Mouse (Mus musculus) limb, embryonic 15.5 days (tissue): ENCODE data around the gene Lrmda. TPM values are rescaled to one million over a fixed set of nuclear protein-coding genes. Genes with fewer than 3 reads are reported as not detected.
A peak's percentile ranks its signal among the peaks of the same experiment; 100 is the strongest.

Experiments
- ATAC-seq: fragments of 200-750 bp; cut with Nextera tagmentation; 2 replicates; pipeline ENCODE4 v1.8.0; 2017; ENCODE audit warnings: low read depth, moderate TSS enrichment; ENCODE audit not compliant: insufficient number of reproducible peaks, low FRiP score, low TSS enrichment
- H3K27ac ChIP-seq: fragments of 300-500 bp; sonication (generic); 2 replicates; pipeline ENCODE4 v1.5.1; 2015; ENCODE audit warnings: moderate library complexity, mild to moderate bottlenecking, inconsistent platforms
- H3K27me3 ChIP-seq: fragments of 300-500 bp; sonication (generic); 2 replicates; pipeline ENCODE4 v1.6.1; 2015; ENCODE audit warnings: inconsistent platforms
- H3K36me3 ChIP-seq: fragments of 300-500 bp; sonication (generic); 2 replicates; pipeline ENCODE4 v1.6.1; 2015; ENCODE audit warnings: inconsistent platforms
- H3K4me1 ChIP-seq: fragments of 300-500 bp; sonication (generic); 2 replicates; pipeline ENCODE4 v1.6.1; 2015; ENCODE audit warnings: inconsistent platforms
- H3K4me2 ChIP-seq: fragments of 300-500 bp; sonication (generic); 2 replicates; pipeline ENCODE4 v1.6.1; 2015; ENCODE audit warnings: mild to moderate bottlenecking, inconsistent platforms
- H3K4me3 ChIP-seq: fragments of 300-500 bp; sonication (generic); 2 replicates; pipeline ENCODE4 v1.5.1; 2015; ENCODE audit warnings: mild to moderate bottlenecking, inconsistent platforms
- H3K9ac ChIP-seq: fragments of 300-500 bp; sonication (generic); 2 replicates; pipeline ENCODE4 v1.6.1; 2015; ENCODE audit warnings: inconsistent platforms
- H3K9me3 ChIP-seq: fragments of 300-500 bp; sonication (generic); 2 replicates; pipeline ENCODE4 v1.6.1; 2016; ENCODE audit warnings: inconsistent platforms
- WGBS: fragments of 180-500 bp; shearing (Covaris S2); methylation state at CpG from one replicate; pipeline ENCODE4 v1.1.7; 2015; 5-methylcytosine and 5-hydroxymethylcytosine counted together
- polyA plus RNA-seq: library from polyadenylated mRNA; unstranded; fragments of >200 nt; fragmentation: Nextera tagmentation; extraction: Ambion mirVana; gene quantifications from 2 replicates; pipeline ENCODE4 v1.2.1, GENCODE M21; 2015

Gene Lrmda
- polyA plus RNA-seq, 1 experiment from 2014 or later = 0.17 TPM

- Histone ChIP-seq H3K9me3 (no peaks in the 10 kb centered on the region), H3K4me3 (peak overlapping the region; percentile 55), H3K36me3 (no peaks in the 10 kb centered on the region), H3K9ac (no peak overlapping the region; the same call in 1 of the 2 replicates), H3K4me2 (peak overlapping the region; percentile 86), H3K27me3 (peaks cover 25% of the 10 kb centered on the region; the same call in 1 of the 2 replicates), H3K27ac (peak overlapping the region; percentile 83), H3K4me1 (peaks cover 42% of the 10 kb centered on the region)
- WGBS = 9% methylated on average over 44 of the region's 44 CpGs
- ATAC-seq = no peak
These were observed 25.2 kb upstream of the Lrmda start for GRCm38 (mm10) chr14:21994061-21994990.

GRCm38 (mm10) chr14:21995031-21995754, 24.3 kb upstream of the Lrmda start:
- WGBS = under 1% methylated on average over 36 of the region's 36 CpGs

GRCm38 (mm10) chr14:21999588-21999987, 19.9 kb upstream of the Lrmda start:
- WGBS = 92% methylated on average over 4 of the region's 4 CpGs

More at GRCm38 (mm10) chr14:21995031-21995754, 24.3 kb upstream of the Lrmda start:
- H3K4me3 ChIP-seq = peak overlapping the region; percentile 55
- H3K9ac ChIP-seq = peak overlapping the region; percentile 35
- H3K4me2 ChIP-seq = peak overlapping the region; percentile 86
- H3K27ac ChIP-seq = peak overlapping the region; percentile 83
- ATAC-seq = peak; percentile 81
- H3K27me3 ChIP-seq = peaks cover 24% of the 10 kb centered on the region; the same call in 1 of the 2 replicates
- peaks cover 35% of the 10 kb centered on the region for H3K4me1 ChIP-seq
- H3K9me3 ChIP-seq = no peaks in the 10 kb centered on the region
- H3K36me3 ChIP-seq = no peaks in the 10 kb centered on the region

GRCm38 (mm10) chr14:22003231-22003630, 16.3 kb upstream of the Lrmda start:
- H3K4me1 ChIP-seq = no peaks in the 10 kb centered on the region
- 0 out of 2 replicates have a peak, but pooled peaks cover 6% of the 10 kb centered on the region for H3K27me3 ChIP-seq
- no peak overlapping the region for H3K27ac ChIP-seq
- no peaks in the 10 kb centered on the region for H3K36me3 ChIP-seq
- no peak overlapping the region for H3K4me2 ChIP-seq
- 86% methylated on average over 1 of the region's 1 CpGs for WGBS
- H3K9me3 ChIP-seq = no peaks in the 10 kb centered on the region
- no peak overlapping the region for H3K4me3 ChIP-seq
- no peak for ATAC-seq
- H3K9ac ChIP-seq = no peak overlapping the region

More at GRCm38 (mm10) chr14:21999588-21999987, 19.9 kb upstream of the Lrmda start:
- Histone ChIP-seq H3K9ac (no peak overlapping the region), H3K4me2 (no peak overlapping the region), H3K27me3 (0 out of 2 replicates have a peak, but pooled peaks cover 6% of the 10 kb centered on the region), H3K4me3 (no peak overlapping the region), H3K36me3 (no peaks in the 10 kb centered on the region), H3K4me1 (peaks cover 10% of the 10 kb centered on the region), H3K27ac (no peak overlapping the region), H3K9me3 (no peaks in the 10 kb centered on the region)
- no peak for ATAC-seq

GRCm38 (mm10) chr14:22003631-22004030, 15.9 kb upstream of the Lrmda start:
- Histone ChIP-seq H3K4me3 (no peak overlapping the region), H3K27ac (no peak overlapping the region), H3K27me3 (0 out of 2 replicates have a peak, but pooled peaks cover 6% of the 10 kb centered on the region), H3K36me3 (no peaks in the 10 kb centered on the region), H3K9ac (no peak overlapping the region), H3K4me1 (no peaks in the 10 kb centered on the region), H3K4me2 (no peak overlapping the region), H3K9me3 (no peaks in the 10 kb centered on the region)
- ATAC-seq = no peak
- WGBS = 74% methylated on average over 4 of the region's 4 CpGs

GRCm38 (mm10) chr14:22004943-22005342, 14.6 kb upstream of the Lrmda start:
- Histone ChIP-seq H3K27me3 (0 out of 2 replicates have a peak, but pooled peaks cover 6% of the 10 kb centered on the region), H3K9me3 (no peaks in the 10 kb centered on the region), H3K9ac (no peak overlapping the region), H3K36me3 (no peaks in the 10 kb centered on the region), H3K4me1 (no peaks in the 10 kb centered on the region), H3K4me3 (no peak overlapping the region), H3K4me2 (no peak overlapping the region), H3K27ac (no peak overlapping the region)
- ATAC-seq = no peak
- WGBS = 45% methylated on average over 4 of the region's 4 CpGs

GRCm38 (mm10) chr14:22007006-22007405, 12.5 kb upstream of the Lrmda start:
- Histone ChIP-seq H3K9ac (no peak overlapping the region), H3K4me3 (no peak overlapping the region), H3K27ac (no peak overlapping the region), H3K4me2 (no peak overlapping the region), H3K9me3 (no peaks in the 10 kb centered on the region), H3K27me3 (0 out of 2 replicates have a peak, but pooled peaks cover 6% of the 10 kb centered on the region), H3K4me1 (no peaks in the 10 kb centered on the region), H3K36me3 (no peaks in the 10 kb centered on the region)
- 71% methylated on average over 6 of the region's 6 CpGs for WGBS
- no peak for ATAC-seq

GRCm38 (mm10) chr14:22014315-22014714, 5.2 kb upstream of the Lrmda start:
- WGBS = 81% methylated on average over 5 of the region's 5 CpGs
- no peak overlapping the region for H3K9ac ChIP-seq
- H3K4me2 ChIP-seq = no peak overlapping the region
- no peak overlapping the region for H3K4me3 ChIP-seq
- H3K9me3 ChIP-seq = no peaks in the 10 kb centered on the region
- no peak overlapping the region for H3K27ac ChIP-seq
- H3K36me3 ChIP-seq = no peaks in the 10 kb centered on the region
- peaks cover 3% of the 10 kb centered on the region for H3K4me1 ChIP-seq
- H3K27me3 ChIP-seq = peaks cover 14% of the 10 kb centered on the region; the same call in 1 of the 2 replicates
- ATAC-seq = no peak

- Histone ChIP-seq H3K4me1 (peaks cover 8% of the 10 kb centered on the region), H3K27ac (no peak overlapping the region), H3K36me3 (no peaks in the 10 kb centered on the region), H3K27me3 (peaks cover 18% of the 10 kb centered on the region; the same call in 1 of the 2 replicates), H3K4me2 (no peak overlapping the region), H3K4me3 (no peak overlapping the region), H3K9me3 (no peaks in the 10 kb centered on the region), H3K9ac (no peak overlapping the region)
- WGBS = 50% methylated on average over 4 of the region's 4 CpGs
- ATAC-seq = no peak
These were observed 4.7 kb upstream of the Lrmda start for GRCm38 (mm10) chr14:22014781-22015180.

- ATAC-seq = no peak
- Histone ChIP-seq H3K36me3 (no peaks in the 10 kb centered on the region), H3K9ac (no peak overlapping the region), H3K27ac (no peak overlapping the region), H3K4me2 (no peak overlapping the region), H3K4me3 (no peak overlapping the region), H3K27me3 (peaks cover 20% of the 10 kb centered on the region; the same call in 1 of the 2 replicates), H3K9me3 (no peaks in the 10 kb centered on the region), H3K4me1 (peaks cover 8% of the 10 kb centered on the region)
- 61% methylated on average over 5 of the region's 5 CpGs for WGBS
These were observed 2.5 kb upstream of the Lrmda start for GRCm38 (mm10) chr14:22017011-22017410.

GRCm38 (mm10) chr14:22019949-22020845, 685 bp downstream of the Lrmda start:
- WGBS = 50% methylated on average over 12 of the region's 12 CpGs
- no peak for ATAC-seq
- H3K9me3 ChIP-seq = no peaks in the 10 kb centered on the region
- peaks cover 8% of the 10 kb centered on the region for H3K4me1 ChIP-seq
- no peaks in the 10 kb centered on the region for H3K36me3 ChIP-seq
- peak overlapping the region; percentile 42 for H3K4me3 ChIP-seq
- H3K27ac ChIP-seq = no peak overlapping the region
- H3K9ac ChIP-seq = peak overlapping the region; percentile 17; the same call in 1 of the 2 replicates
- peaks cover 20% of the 10 kb centered on the region; the same call in 1 of the 2 replicates for H3K27me3 ChIP-seq
- H3K4me2 ChIP-seq = peak overlapping the region; percentile 85
